Mouse (Mus musculus): ENCODE data around the gene Kat7. TPM values are rescaled to one million over a fixed set of nuclear protein-coding genes. Genes with fewer than 3 reads are reported as not detected.

The Kat7 gene
- polyA plus RNA-seq, 1 experiment from 2014 or later, result 66.2 TPM

GRCm38 (mm10) chr11:95344181-95344580, 34.1 kb upstream of the Kat7 start:
- no peak overlapping the region for H3K4me2 ChIP-seq
- H3K4me3 ChIP-seq, result no peak overlapping the region
- H3K27me3 ChIP-seq, result no peaks in the 10 kb centered on the region
- 79% methylated on average over 2 of the region's 2 CpGs for WGBS
- H3K9ac ChIP-seq, result no peak overlapping the region
- ATAC-seq (ENCODE audit: low FRiP score, low read depth), result no peak
- H3K27ac ChIP-seq (replicated peaks), result no peak overlapping the region
- no peaks in the 10 kb centered on the region for H3K36me3 ChIP-seq
- peaks cover 10% of the 10 kb centered on the region for H3K4me1 ChIP-seq (replicated peaks)
- H3K9me3 ChIP-seq, result no peaks in the 10 kb centered on the region

GRCm38 (mm10) chr11:95343180-95343579, 33.1 kb upstream of the Kat7 start:
- no peak overlapping the region for H3K4me3 ChIP-seq
- H3K4me1 ChIP-seq (replicated peaks), result peaks cover 12% of the 10 kb centered on the region
- H3K36me3 ChIP-seq, result no peaks in the 10 kb centered on the region
- H3K9me3 ChIP-seq, result no peaks in the 10 kb centered on the region
- ATAC-seq (ENCODE audit: low FRiP score, low read depth), result no peak
- no peak overlapping the region for H3K4me2 ChIP-seq
- 76% methylated on average over 4 of the region's 4 CpGs for WGBS
- no peak overlapping the region for H3K27ac ChIP-seq (replicated peaks)
- H3K9ac ChIP-seq, result no peak overlapping the region
- no peaks in the 10 kb centered on the region for H3K27me3 ChIP-seq

DNA sequence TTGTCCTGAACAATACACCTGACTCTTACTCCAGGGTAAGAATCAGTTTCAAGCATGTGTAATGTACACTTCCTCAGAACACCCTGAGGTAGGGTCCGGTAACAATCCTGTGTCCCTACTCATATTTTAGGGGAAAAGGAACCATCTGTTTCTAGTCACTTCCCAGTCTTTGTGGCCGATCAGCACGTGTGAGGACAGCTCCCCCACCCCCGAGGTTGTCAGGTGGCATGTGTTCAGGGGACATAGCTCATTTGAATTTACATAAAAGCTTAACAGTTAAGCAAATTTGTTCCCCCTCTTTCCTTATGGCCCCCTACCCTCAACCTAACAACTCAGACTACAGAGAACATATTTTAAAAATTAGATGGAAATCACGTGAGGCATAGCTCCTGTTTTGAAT, 30.6 kb upstream of the Kat7 start:
- peaks cover 29% of the 10 kb centered on the region for H3K4me1 ChIP-seq (replicated peaks)
- H3K4me2 ChIP-seq, result no peak overlapping the region
- 35% methylated on average over 5 of the region's 5 CpGs for WGBS
- no peaks in the 10 kb centered on the region for H3K27me3 ChIP-seq
- H3K27ac ChIP-seq (replicated peaks), result no peak overlapping the region
- no peak overlapping the region for H3K4me3 ChIP-seq
- H3K9me3 ChIP-seq, result no peaks in the 10 kb centered on the region
- no peaks in the 10 kb centered on the region for H3K36me3 ChIP-seq
- ATAC-seq (ENCODE audit: low FRiP score, low read depth), result no peak
- no peak overlapping the region for H3K9ac ChIP-seq

DNA sequence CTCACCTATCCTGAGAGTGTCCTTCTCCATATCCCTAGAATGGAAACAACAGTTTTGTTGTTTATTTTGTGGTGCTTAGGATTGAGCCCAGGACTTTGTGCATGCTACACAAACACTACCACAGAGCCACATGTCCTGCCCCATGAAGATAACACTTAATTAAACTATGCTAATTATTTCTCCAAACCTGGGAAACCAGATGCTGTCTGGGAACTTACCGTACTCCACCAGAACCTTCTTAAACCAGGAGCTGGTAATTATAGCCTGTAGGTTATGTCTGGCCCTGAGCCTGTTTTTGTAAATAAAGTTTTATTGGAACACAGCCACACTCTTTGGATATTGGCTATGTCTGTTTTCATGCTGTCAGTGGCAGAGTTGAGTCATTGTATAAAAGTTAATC, 30.2 kb upstream of the Kat7 start:
- Histone ChIP-seq H3K9ac (no peak overlapping the region), H3K27ac (replicated peaks) (no peak overlapping the region), H3K36me3 (no peaks in the 10 kb centered on the region), H3K9me3 (no peaks in the 10 kb centered on the region), H3K4me2 (no peak overlapping the region), H3K27me3 (no peaks in the 10 kb centered on the region), H3K4me3 (no peak overlapping the region), H3K4me1 (replicated peaks) (peaks cover 29% of the 10 kb centered on the region)
- ATAC-seq (ENCODE audit: low FRiP score, low read depth), result no peak
- WGBS, result 69% methylated on average over 1 of the region's 1 CpGs

- 19% methylated on average over 14 of the region's 14 CpGs for WGBS
- H3K9me3 ChIP-seq, result no peaks in the 10 kb centered on the region
- H3K27ac ChIP-seq (replicated peaks), result no peak overlapping the region
- no peaks in the 10 kb centered on the region for H3K36me3 ChIP-seq
- H3K4me3 ChIP-seq, result no peak overlapping the region
- ATAC-seq (ENCODE audit: low FRiP score, low read depth), result no peak
- H3K4me1 ChIP-seq (replicated peaks), result peaks cover 29% of the 10 kb centered on the region
- H3K9ac ChIP-seq, result no peak overlapping the region
- H3K27me3 ChIP-seq, result no peaks in the 10 kb centered on the region
- H3K4me2 ChIP-seq, result peak overlapping the region; percentile 30
Observed at GRCm38 (mm10) chr11:95339471-95340021, 29.5 kb upstream of the Kat7 start.

- H3K9ac ChIP-seq, result no peak overlapping the region
- H3K27me3 ChIP-seq, result 0 out of 2 replicates have a peak, but pooled peaks cover 3% of the 10 kb centered on the region
- no peaks in the 10 kb centered on the region for H3K36me3 ChIP-seq
- WGBS, result 29% methylated on average over 9 of the region's 9 CpGs
- peak overlapping the region; percentile 98 for H3K4me2 ChIP-seq
- no peaks in the 10 kb centered on the region for H3K9me3 ChIP-seq
- H3K4me1 ChIP-seq (replicated peaks), result peaks cover 29% of the 10 kb centered on the region
- no peak overlapping the region for H3K27ac ChIP-seq (replicated peaks)
- no peak for ATAC-seq (ENCODE audit: low FRiP score, low read depth)
- peak overlapping the region; percentile 92 for H3K4me3 ChIP-seq
Observed at GRCm38 (mm10) chr11:95337846-95338342, 27.8 kb upstream of the Kat7 start.

- ATAC-seq (ENCODE audit: low FRiP score, low read depth), result peak; percentile 79
- H3K4me2 ChIP-seq, result peak overlapping the region; percentile 98
- peak overlapping the region; percentile 72 for H3K9ac ChIP-seq
- H3K9me3 ChIP-seq, result no peaks in the 10 kb centered on the region
- H3K4me1 ChIP-seq (replicated peaks), result peaks cover 29% of the 10 kb centered on the region
- under 1% methylated on average over 50 of the region's 50 CpGs for WGBS
- H3K27ac ChIP-seq (replicated peaks), result no peak overlapping the region
- H3K4me3 ChIP-seq, result peak overlapping the region; percentile 92
- no peaks in the 10 kb centered on the region for H3K36me3 ChIP-seq
- H3K27me3 ChIP-seq, result 0 out of 2 replicates have a peak, but pooled peaks cover 3% of the 10 kb centered on the region
Observed at GRCm38 (mm10) chr11:95337129-95337813, 27.2 kb upstream of the Kat7 start.

GRCm38 (mm10) chr11:95336568-95337128, 26.6 kb upstream of the Kat7 start, which contains the start of gene Fam117a:
Gene Fam117a (plus strand): TSS chr11:95337018.
- 0% methylated on average over 27 of the region's 27 CpGs for WGBS
- Histone ChIP-seq H3K9me3 (no peaks in the 10 kb centered on the region), H3K27ac (replicated peaks) (no peak within 1 kb of the TSS), H3K4me2 (peak within 1 kb of the TSS; percentile 98), H3K4me3 (peak within 1 kb of the TSS; percentile 92), H3K27me3 (0 out of 2 replicates have a peak, but pooled peaks cover 3% of the 10 kb centered on the region), H3K4me1 (replicated peaks) (peaks cover 29% of the 10 kb centered on the region), H3K36me3 (no peaks in the 10 kb centered on the region), H3K9ac (peak within 1 kb of the TSS; percentile 72)
- peak; percentile 99 for ATAC-seq (ENCODE audit: low FRiP score, low read depth)

- H3K4me3 ChIP-seq, result no peak overlapping the region
- 79% methylated on average over 5 of the region's 5 CpGs for WGBS
- peaks cover 23% of the 10 kb centered on the region for H3K4me1 ChIP-seq (replicated peaks)
- 0 out of 2 replicates have a peak, but pooled peaks cover 3% of the 10 kb centered on the region for H3K27me3 ChIP-seq
- ATAC-seq (ENCODE audit: low FRiP score, low read depth), result no peak
- H3K4me2 ChIP-seq, result no peak overlapping the region
- no peaks in the 10 kb centered on the region for H3K36me3 ChIP-seq
- no peak overlapping the region for H3K27ac ChIP-seq (replicated peaks)
- no peaks in the 10 kb centered on the region for H3K9me3 ChIP-seq
- no peak overlapping the region for H3K9ac ChIP-seq
Observed at GRCm38 (mm10) chr11:95334448-95335060, 24.5 kb upstream of the Kat7 start.

GRCm38 (mm10) chr11:95333805-95334204, 23.8 kb upstream of the Kat7 start:
- no peaks in the 10 kb centered on the region for H3K9me3 ChIP-seq
- no peak overlapping the region for H3K4me3 ChIP-seq
- peaks cover 17% of the 10 kb centered on the region for H3K4me1 ChIP-seq (replicated peaks)
- no peak for ATAC-seq (ENCODE audit: low FRiP score, low read depth)
- H3K4me2 ChIP-seq, result no peak overlapping the region
- no peaks in the 10 kb centered on the region for H3K36me3 ChIP-seq
- H3K9ac ChIP-seq, result no peak overlapping the region
- WGBS, result 88% methylated on average over 9 of the region's 9 CpGs
- H3K27me3 ChIP-seq, result 0 out of 2 replicates have a peak, but pooled peaks cover 3% of the 10 kb centered on the region
- no peak overlapping the region for H3K27ac ChIP-seq (replicated peaks)

- Histone ChIP-seq H3K36me3 (no peaks in the 10 kb centered on the region), H3K9ac (no peak overlapping the region), H3K4me3 (no peak overlapping the region), H3K27ac (replicated peaks) (no peak overlapping the region), H3K4me2 (no peak overlapping the region), H3K4me1 (replicated peaks) (peaks cover 17% of the 10 kb centered on the region), H3K9me3 (no peaks in the 10 kb centered on the region), H3K27me3 (0 out of 2 replicates have a peak, but pooled peaks cover 3% of the 10 kb centered on the region)
- no peak for ATAC-seq (ENCODE audit: low FRiP score, low read depth)
- WGBS, result 67% methylated on average over 4 of the region's 4 CpGs
Observed at GRCm38 (mm10) chr11:95333209-95333608, 23.2 kb upstream of the Kat7 start.

DNA sequence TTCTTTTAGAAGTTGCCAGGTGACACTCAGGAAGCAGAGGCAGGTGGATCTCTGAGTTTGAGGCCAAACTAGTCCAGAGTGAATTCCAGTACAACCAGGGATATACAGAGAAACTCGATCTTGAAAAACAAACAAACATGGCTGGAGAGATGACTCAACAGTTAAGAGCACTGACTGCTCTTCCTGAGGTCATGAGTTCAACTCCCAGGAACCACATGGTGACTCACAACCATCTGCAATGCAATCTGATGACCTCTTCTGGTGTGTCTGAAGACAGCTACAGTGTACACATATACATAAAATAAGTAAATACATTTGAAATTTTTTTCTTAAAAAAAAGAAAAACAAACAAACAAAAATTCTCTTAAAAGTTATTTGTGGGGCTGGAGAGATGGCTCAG, 20.6 kb upstream of the Kat7 start:
- Histone ChIP-seq H3K4me2 (no peak overlapping the region), H3K27me3 (0 out of 2 replicates have a peak, but pooled peaks cover 3% of the 10 kb centered on the region), H3K4me1 (replicated peaks) (no peaks in the 10 kb centered on the region), H3K9me3 (no peaks in the 10 kb centered on the region), H3K4me3 (no peak overlapping the region), H3K9ac (no peak overlapping the region), H3K27ac (replicated peaks) (no peak overlapping the region), H3K36me3 (no peaks in the 10 kb centered on the region)
- ATAC-seq (ENCODE audit: low FRiP score, low read depth), result no peak
- 74% methylated on average over 1 of the region's 1 CpGs for WGBS
